In the genomic region with DNA sequence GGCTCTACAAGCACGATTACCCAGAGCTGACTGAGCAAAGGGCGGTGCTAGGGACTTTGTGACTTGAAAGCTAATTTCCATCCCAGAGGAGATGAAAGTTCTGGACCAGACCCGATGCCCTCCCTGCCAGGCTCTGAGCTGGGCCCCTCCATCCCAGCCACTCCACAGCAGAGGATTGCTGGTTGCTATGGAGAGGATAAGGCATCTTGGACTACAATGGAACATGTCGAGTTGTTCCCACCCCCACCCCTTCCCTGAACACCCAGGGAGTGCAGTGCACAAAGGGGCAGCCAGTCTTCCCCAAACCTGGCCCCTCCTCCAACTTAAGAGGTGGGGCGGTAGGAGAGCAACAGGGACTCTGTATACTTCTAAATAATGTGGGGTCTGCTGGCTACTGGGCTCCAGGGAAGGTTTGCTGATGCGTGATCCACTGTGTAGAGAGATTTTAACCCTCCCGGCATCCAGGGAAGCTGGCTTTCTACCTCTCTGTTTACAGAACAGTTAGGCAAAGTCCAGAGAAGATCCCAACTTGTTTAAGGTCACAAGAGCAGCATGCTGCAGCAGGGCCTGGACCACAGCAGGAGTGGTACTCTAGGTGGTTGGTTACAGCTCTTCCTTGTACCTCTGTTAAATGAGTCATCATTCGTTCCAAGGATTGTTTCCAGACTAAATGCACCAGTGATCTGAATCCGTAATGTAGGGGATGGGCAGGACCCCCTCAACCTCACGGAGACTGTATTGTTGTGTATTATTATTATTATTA, we compare ENCODE assay signal across 12 mouse cellular contexts. TPM values are rescaled to one million over a fixed set of nuclear protein-coding genes. Genes with fewer than 3 reads are reported as not detected.
A peak's percentile ranks its signal among the peaks of the same experiment; 100 is the strongest.
DNase-seq lines count a peak whose midpoint lies in the region; ATAC-seq and TF ChIP-seq lines count a peak whose summit lies in the region.
"Had no signal": no experiment of that assay in that cellular context is flagged by ENCODE, and none has a peak within 500 bp of the region (broad histone marks: within the 10 kb centered on the region; RNA-seq: fewer than 3 reads in every experiment).

No protein-coding gene starts in this region.

- H3K4me1 ChIP-seq in heart, embryonic 10.5 days, result peaks cover 81% of the 10 kb centered on the region
- peaks cover 79% of the 10 kb centered on the region for H3K4me1 ChIP-seq in embryonic facial prominence, embryonic 10.5 days
- peaks cover 70% of the 10 kb centered on the region for H3K4me1 ChIP-seq in hindbrain, embryonic 12.5 days
- H3K4me1 ChIP-seq in midbrain, postnatal 0 days (ENCODE audit: insufficient read depth, low read length), result peaks cover 12% of the 10 kb centered on the region

- no peak overlapping the region for H3K9ac ChIP-seq in hindbrain, embryonic 12.5 days
- H3K9ac ChIP-seq in midbrain, postnatal 0 days (replicated peaks; ENCODE audit: low read length, poor library complexity, severe bottlenecking), result no peak overlapping the region
- H3K9ac ChIP-seq: limb, embryonic 13.5 days had no signal

- intact Hi-C loops in heart, postnatal 10 days (cut with DNase I), result loop anchor here (10.0 kb wide), 1 partner anchor 393 kb away; no protein-coding TSS in a partner anchor
- intact Hi-C loops in left cerebral cortex, postnatal 36 days (cut with DNase I), result loop anchor here (1.0 kb wide), 1 partner anchor 21 kb away; no protein-coding TSS in a partner anchor

- H3K9me3 ChIP-seq in heart, embryonic 10.5 days, result no peaks in the 10 kb centered on the region
- no peaks in the 10 kb centered on the region for H3K9me3 ChIP-seq in embryonic facial prominence, embryonic 10.5 days
- H3K9me3 ChIP-seq in hindbrain, embryonic 12.5 days (replicated peaks), result no peaks in the 10 kb centered on the region
- H3K9me3 ChIP-seq in midbrain, postnatal 0 days (ENCODE audit: low read length), result no peaks in the 10 kb centered on the region
- H3K9me3 ChIP-seq: limb, embryonic 13.5 days had no signal

- no peaks in the 10 kb centered on the region for H3K36me3 ChIP-seq in heart, embryonic 10.5 days
- peaks cover 2% of the 10 kb centered on the region; the same call in 1 of the 2 replicates for H3K36me3 ChIP-seq in embryonic facial prominence, embryonic 10.5 days (replicated peaks)
- H3K36me3 ChIP-seq in hindbrain, embryonic 12.5 days, result no peaks in the 10 kb centered on the region
- H3K36me3 ChIP-seq in midbrain, postnatal 0 days (ENCODE audit: insufficient read depth, low read length), result no peaks in the 10 kb centered on the region
- H3K36me3 ChIP-seq: limb, embryonic 13.5 days had no signal

- no peak for TF ChIP-seq CTCF in midbrain, postnatal 0 days (IDR thresholded peaks at IDR 0.05)

- H3K27ac ChIP-seq in heart, embryonic 10.5 days, result peak overlapping the region; percentile 88
- peak overlapping the region; percentile 81 for H3K27ac ChIP-seq in embryonic facial prominence, embryonic 10.5 days (replicated peaks)
- H3K27ac ChIP-seq in hindbrain, embryonic 12.5 days, result peak overlapping the region; percentile 77
- H3K27ac ChIP-seq in midbrain, postnatal 0 days (ENCODE audit: low read depth, low read length), result 0 out of 2 replicates have a peak overlapping the region, but pooled peaks have one; percentile 18
- H3K27ac ChIP-seq: limb, embryonic 13.5 days had no signal

- WGBS in heart, embryonic 10.5 days, result 35% methylated on average over 10 of the region's 10 CpGs
- 30% methylated on average over 10 of the region's 10 CpGs for WGBS in embryonic facial prominence, embryonic 10.5 days
- 16% methylated on average over 10 of the region's 10 CpGs for WGBS in hindbrain, embryonic 12.5 days
- 19% methylated on average over 10 of the region's 10 CpGs for WGBS in midbrain, postnatal 0 days

- H3K4me3 ChIP-seq in heart, embryonic 10.5 days, result peak overlapping the region; percentile 69
- peak overlapping the region; percentile 64 for H3K4me3 ChIP-seq in embryonic facial prominence, embryonic 10.5 days
- H3K4me3 ChIP-seq in hindbrain, embryonic 12.5 days, result peak overlapping the region; percentile 44
- no peak overlapping the region for H3K4me3 ChIP-seq in midbrain, postnatal 0 days (ENCODE audit: low read depth, low read length)
- H3K4me3 ChIP-seq: limb, embryonic 13.5 days had no signal

- no peaks in the 10 kb centered on the region for H3K27me3 ChIP-seq in heart, embryonic 10.5 days (ENCODE audit: insufficient read depth, poor library complexity, severe bottlenecking)
- peaks cover 44% of the 10 kb centered on the region for H3K27me3 ChIP-seq in embryonic facial prominence, embryonic 10.5 days (replicated peaks; ENCODE audit: low read depth, poor library complexity, severe bottlenecking)
- peaks cover 10% of the 10 kb centered on the region for H3K27me3 ChIP-seq in hindbrain, embryonic 12.5 days
- H3K27me3 ChIP-seq in midbrain, postnatal 0 days (ENCODE audit: insufficient read depth, low read length), result no peaks in the 10 kb centered on the region

- ATAC-seq in hindbrain, embryonic 12.5 days (ENCODE audit: low FRiP score), result peak; percentile 80
- peak; percentile 47 for ATAC-seq in midbrain, postnatal 0 days (ENCODE audit: low FRiP score)
- ATAC-seq in megakaryocyte progenitor cell, adult 5-6 weeks (replicated peaks; ENCODE audit: poor library complexity), result no peak

- H3K4me2 ChIP-seq in hindbrain, embryonic 12.5 days (replicated peaks), result peak overlapping the region; percentile 58
- H3K4me2 ChIP-seq in midbrain, postnatal 0 days (ENCODE audit: low read depth, low read length, poor library complexity, severe bottlenecking), result 0 out of 2 replicates have a peak overlapping the region, but pooled peaks have one; percentile 6

- no peak for DNase-seq in heart, embryonic 10.5 days (ENCODE audit: low spot score)
- DNase-seq in heart, postnatal 10 days, result no peak
- peak; percentile 63 for DNase-seq in embryonic facial prominence, embryonic 10.5 days (ENCODE audit: low spot score)
- peak; percentile 61 for DNase-seq in midbrain, postnatal 0 days (ENCODE audit: low spot score)
- no peak for DNase-seq in adipocyte (ENCODE audit: low spot score)
- DNase-seq in left cerebral cortex, postnatal 36 days (ENCODE audit: low spot score in 2 of 2), result no peak
- DNase-seq: gastrocnemius, postnatal 14 days; heart, postnatal 4 days; lung, postnatal 14 days had no signal

RNA-seq across cellular contexts. Expression of a gene that starts 2.1 kb away (rescaled TPM):
- polyA plus RNA-seq in heart, embryonic 10.5 days (2016; fragmentation: Nextera tagmentation; extraction: Ambion mirVana), result 15.2 and 18.5 TPM in 2 replicates
- 1 to 10 TPM in 1 of 2 experiments, under 1 TPM in 1; 0.96 to 1.7 TPM for total RNA-seq in heart, postnatal 10 days (2021)
- 7.3 and 11.9 TPM in 2 replicates for polyA plus RNA-seq in embryonic facial prominence, embryonic 10.5 days (2016; fragmentation: Nextera tagmentation; extraction: Ambion mirVana)
- 12.3 and 14.7 TPM in 2 replicates for polyA plus RNA-seq in hindbrain, embryonic 12.5 days (2016; fragmentation: Nextera tagmentation; extraction: Ambion mirVana)
- 3.7 and 4.8 TPM in 2 replicates for total RNA-seq in midbrain, postnatal 0 days (2014; rRNA removed)
- polyA plus RNA-seq in midbrain, postnatal 0 days (2015; fragmentation: Nextera tagmentation; extraction: Ambion mirVana), result 1.6 and 1.7 TPM in 2 replicates
- not detected in 2 replicates for total RNA-seq in megakaryocyte progenitor cell, adult 5-6 weeks (2015)
- total RNA-seq in megakaryocyte progenitor cell, adult 5-6 weeks (2017), result not detected in 2 replicates
- total RNA-seq in left cerebral cortex, postnatal 36 days (2021), result 1 to 10 TPM; 3.4 to 3.5 TPM

Comparison
In these comparisons a context has a peak if more than half of its experiments do, and no peak if none do; other contexts are left out.
1. DNase-seq: peak in embryonic facial prominence, embryonic 10.5 days (single experiment) and midbrain, postnatal 0 days (single experiment); none in heart, embryonic 10.5 days (single experiment), heart, postnatal 10 days (0 of 2), adipocyte (single experiment) and left cerebral cortex, postnatal 36 days (0 of 2).
2. H3K27ac ChIP-seq: peak in every context shown above with its lines; median percentile 88 in heart, embryonic 10.5 days; 81 in embryonic facial prominence, embryonic 10.5 days; 77 in hindbrain, embryonic 12.5 days; 18 in midbrain, postnatal 0 days.